Comparison of ENCODE assay signal across 8 mouse cellular contexts in genomic region chr16:64851563-64852362, GRCm38 (mm10). TPM values are rescaled to one million over a fixed set of nuclear protein-coding genes. Genes with fewer than 3 reads are reported as not detected.
DNase-seq lines count a peak whose midpoint lies in the region; ATAC-seq lines count a peak whose summit lies in the region.

Gene Zfp654, minus strand, starts transcription at chr16:64851652.
Gene Cggbp1, plus strand, starts transcription at chr16:64851996.

- H3K36me3 ChIP-seq in hindbrain, embryonic 11.5 days (ENCODE audit: control insufficient read depth, insufficient read depth, low read length) = peaks cover 5% of the 10 kb centered on the region; the same call in 1 of the 2 replicates

- H3K4me2 ChIP-seq in hindbrain, embryonic 11.5 days (replicated peaks; ENCODE audit: low read depth, low read length) = peak within 1 kb of the TSS; percentile 92

- peak within 1 kb of the TSS; percentile 91 for H3K4me3 ChIP-seq in hindbrain, embryonic 11.5 days (ENCODE audit: low read depth, low read length)

- peaks cover 2% of the 10 kb centered on the region; the same call in 1 of the 2 replicates for H3K4me1 ChIP-seq in hindbrain, embryonic 11.5 days (replicated peaks; ENCODE audit: control insufficient read depth, insufficient read depth, low read length)

- peak within 1 kb of the TSS; percentile 91 for H3K9ac ChIP-seq in hindbrain, embryonic 11.5 days (ENCODE audit: low read depth, low read length)

- H3K27ac ChIP-seq in hindbrain, embryonic 11.5 days (ENCODE audit: low read depth, low read length) = peak within 1 kb of the TSS; percentile 95

- H3K27me3 ChIP-seq in hindbrain, embryonic 11.5 days (ENCODE audit: control insufficient read depth, insufficient read depth, low read length) = no peaks in the 10 kb centered on the region

- peak; percentile 100 for DNase-seq in Muller cell, postnatal 12 days (ENCODE audit: inconsistent ontology term)
- DNase-seq in cerebellum, adult 9-11 months = peak; percentile 100
- DNase-seq in frontal cortex, adult 2 months (ENCODE audit: extremely low spot score in 1 of 2, low spot score in 1 of 2) = peak; percentile 100
- peak; percentile 100 for DNase-seq in hindbrain, embryonic 11.5 days (ENCODE audit: low spot score)
- DNase-seq in layer of hippocampus, postnatal 10 days (ENCODE audit: low spot score in 2 of 2) = peak; percentile 99
- DNase-seq in lung, postnatal 10 days = peak; percentile 100
- peak; percentile 99 for DNase-seq in ovary, postnatal 36 days (ENCODE audit: low spot score)
- peak; percentile 100 for DNase-seq in thymus, postnatal 25 days

- H3K9me3 ChIP-seq in hindbrain, embryonic 11.5 days (ENCODE audit: control insufficient read depth, low read length) = no peaks in the 10 kb centered on the region

- peak; percentile 100 for ATAC-seq in hindbrain, embryonic 11.5 days (ENCODE audit: low FRiP score)

- 0% methylated on average over 68 of the region's 85 CpGs for WGBS in hindbrain, embryonic 11.5 days

RNA-seq across cellular contexts. Expression of gene Zfp654, which starts in this region (rescaled TPM):
- polyA plus RNA-seq in frontal cortex, adult 2 months (2012; rRNA removed) = 9.2 and 11.3 TPM in 2 replicates
- polyA plus RNA-seq in hindbrain, embryonic 11.5 days (2014; fragmentation: Nextera tagmentation; extraction: Ambion mirVana) = 7.6 and 9.6 TPM in 2 replicates
- 10 to 100 TPM; 13.1 to 14.1 TPM for total RNA-seq in layer of hippocampus, postnatal 10 days (2021)

RNA-seq across cellular contexts. Expression of gene Cggbp1, which starts in this region (rescaled TPM):
- 37.8 and 41.4 TPM in 2 replicates for polyA plus RNA-seq in frontal cortex, adult 2 months (2012; rRNA removed)
- polyA plus RNA-seq in hindbrain, embryonic 11.5 days (2014; fragmentation: Nextera tagmentation; extraction: Ambion mirVana) = 109 and 125 TPM in 2 replicates
- total RNA-seq in layer of hippocampus, postnatal 10 days (2021) = 10 to 100 TPM; 58.8 to 62.9 TPM

Comparison
In these comparisons a context has a peak if more than half of its experiments do, and no peak if none do; other contexts are left out.
1. Peak in every context shown above with its lines: DNase-seq, ATAC-seq, H3K4me3 ChIP-seq and H3K27ac ChIP-seq.